Mouse (Mus musculus) kidney, adult 2 months (tissue): ENCODE results near the gene Serpine1.

Source experiments
- CTCF ChIP-seq: fragments of 200-500 bp; conservative IDR thresholded peaks from 2 replicates; pipeline ENCODE4 v1.5.1; 2011; ENCODE audit warnings: low read depth, mild to moderate bottlenecking, control low read depth, low read length, moderate library complexity, mixed read lengths; ENCODE audit not compliant: insufficient read depth, insufficient read length
- POLR2A ChIP-seq: fragments of 200-500 bp; IDR thresholded peaks from one replicate; pipeline ENCODE4 v1.6.1; 2011; ENCODE audit warnings: low read depth, low read length, control low read depth

GRCm38 (mm10) chr5:137083051-137083450 is 11.0 kb upstream of the Serpine1 start:
- TF ChIP-seq POLR2A (no peak), CTCF (no peak)
